Mouse (Mus musculus): Measurements from ENCODE around the gene Vps52. TPM values are rescaled to one million over a fixed set of nuclear protein-coding genes. Genes with fewer than 3 reads are reported as not detected.
A peak's percentile ranks its signal among the peaks of the same experiment; 100 is the strongest.
"Not testable (repeated sequence)": the region's sequence is repeated elsewhere in the genome, so short reads cannot be mapped to it uniquely, and the experiment has no call there.

The Vps52 gene
- total and polyA plus RNA-seq, 2 experiments from 2014 or later = 55.6 to 62.1 TPM

- H3K36me3 ChIP-seq (ENCODE audit: insufficient read depth, low read length) = no peaks in the 10 kb centered on the region
- under 1% methylated on average over 30 of the region's 30 CpGs for WGBS
- no peaks in the 10 kb centered on the region for H3K9me3 ChIP-seq (ENCODE audit: low read length)
- H3K9ac ChIP-seq (replicated peaks; ENCODE audit: low read length) = no peak within 1 kb of the TSS; the same call in 1 of the 2 replicates
- peak within 1 kb of the TSS; percentile 76 for H3K4me2 ChIP-seq (ENCODE audit: low read depth, low read length)
- no peaks in the 10 kb centered on the region for H3K4me1 ChIP-seq (ENCODE audit: insufficient read depth, low read length)
- ATAC-seq (peak; percentile 92), DNase-seq (ENCODE audit: low spot score) (peak; percentile 76)
- peak within 1 kb of the TSS; percentile 45 for H3K4me3 ChIP-seq (ENCODE audit: low read length)
- TF ChIP-seq CTCF (IDR thresholded peaks at IDR 0.05; ENCODE audit: low read depth) = no peak
- no peak within 1 kb of the TSS for H3K27ac ChIP-seq
- no peaks in the 10 kb centered on the region; the same call in 1 of the 2 replicates for H3K27me3 ChIP-seq (ENCODE audit: insufficient read depth, low read length)
Measured at GRCm38 (mm10) chr17:34000150-34000537, 44.5 kb downstream of the Vps52 start, which contains the start of gene H2-K1. Gene H2-K1, minus strand, starts transcription at chr17:34000347.

- H3K27me3 ChIP-seq (ENCODE audit: insufficient read depth, low read length); H3K36me3 ChIP-seq (ENCODE audit: insufficient read depth, low read length); DNase-seq (ENCODE audit: low spot score); ATAC-seq; H3K4me1 ChIP-seq (ENCODE audit: insufficient read depth, low read length); H3K9me3 ChIP-seq (ENCODE audit: low read length); H3K4me3 ChIP-seq (ENCODE audit: low read length); H3K27ac ChIP-seq; H3K4me2 ChIP-seq (ENCODE audit: low read depth, low read length); H3K9ac ChIP-seq (replicated peaks; ENCODE audit: low read length): not testable (repeated sequence)
- 63% methylated on average over 2 of the region's 2 CpGs for WGBS
Measured at GRCm38 (mm10) chr17:34000796-34001195, 45.2 kb downstream of the Vps52 start.

- H3K9me3 ChIP-seq (ENCODE audit: low read length) = no peaks in the 10 kb centered on the region
- WGBS = 6% methylated on average over 5 of the region's 5 CpGs
- TF ChIP-seq CTCF (IDR thresholded peaks at IDR 0.05; ENCODE audit: low read depth) = peak; percentile 84
- no peak overlapping the region for H3K4me2 ChIP-seq (ENCODE audit: low read depth, low read length)
- H3K4me3 ChIP-seq (ENCODE audit: low read length) = no peak overlapping the region
- no peak overlapping the region for H3K27ac ChIP-seq
- no peaks in the 10 kb centered on the region; the same call in 1 of the 2 replicates for H3K27me3 ChIP-seq (ENCODE audit: insufficient read depth, low read length)
- no peaks in the 10 kb centered on the region for H3K4me1 ChIP-seq (ENCODE audit: insufficient read depth, low read length)
- no peak for ATAC-seq
- peak; percentile 50 for DNase-seq (ENCODE audit: low spot score)
- no peak overlapping the region for H3K9ac ChIP-seq (replicated peaks; ENCODE audit: low read length)
- H3K36me3 ChIP-seq (ENCODE audit: insufficient read depth, low read length) = no peaks in the 10 kb centered on the region
Measured at GRCm38 (mm10) chr17:34003426-34003825, 47.8 kb downstream of the Vps52 start.

DNA sequence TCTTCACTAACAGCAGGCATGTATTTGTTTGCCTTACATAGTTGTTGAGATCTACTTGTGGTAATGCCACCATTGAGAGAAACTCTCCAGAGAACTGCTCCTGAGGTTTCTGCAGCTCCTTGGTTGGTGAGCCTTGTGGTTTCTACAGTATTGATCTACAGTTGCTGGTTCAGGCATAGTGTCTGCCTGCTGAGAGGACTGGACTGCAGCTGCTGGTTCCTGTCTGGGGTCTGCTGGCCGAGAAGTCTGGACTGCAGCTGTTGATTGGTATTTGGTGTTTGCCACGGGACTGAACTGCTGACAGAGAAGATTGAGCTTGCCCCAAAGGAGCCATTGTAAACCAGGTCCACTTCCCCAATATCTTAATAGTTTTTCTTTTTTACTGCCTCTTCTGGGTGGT, 51.0 kb downstream of the Vps52 start:
- ATAC-seq (no peak), DNase-seq (ENCODE audit: low spot score) (no peak)
- no peak for TF ChIP-seq CTCF (IDR thresholded peaks at IDR 0.05; ENCODE audit: low read depth)
- Histone ChIP-seq H3K4me3 (ENCODE audit: low read length) (no peak overlapping the region), H3K4me2 (ENCODE audit: low read depth, low read length) (no peak overlapping the region), H3K27me3 (ENCODE audit: insufficient read depth, low read length) (no peaks in the 10 kb centered on the region), H3K9me3 (ENCODE audit: low read length) (no peaks in the 10 kb centered on the region), H3K36me3 (ENCODE audit: insufficient read depth, low read length) (no peaks in the 10 kb centered on the region), H3K27ac (no peak overlapping the region), H3K4me1 (ENCODE audit: insufficient read depth, low read length) (no peaks in the 10 kb centered on the region), H3K9ac (replicated peaks; ENCODE audit: low read length) (no peak overlapping the region)
- WGBS = 66% methylated on average over 2 of the region's 2 CpGs

DNA sequence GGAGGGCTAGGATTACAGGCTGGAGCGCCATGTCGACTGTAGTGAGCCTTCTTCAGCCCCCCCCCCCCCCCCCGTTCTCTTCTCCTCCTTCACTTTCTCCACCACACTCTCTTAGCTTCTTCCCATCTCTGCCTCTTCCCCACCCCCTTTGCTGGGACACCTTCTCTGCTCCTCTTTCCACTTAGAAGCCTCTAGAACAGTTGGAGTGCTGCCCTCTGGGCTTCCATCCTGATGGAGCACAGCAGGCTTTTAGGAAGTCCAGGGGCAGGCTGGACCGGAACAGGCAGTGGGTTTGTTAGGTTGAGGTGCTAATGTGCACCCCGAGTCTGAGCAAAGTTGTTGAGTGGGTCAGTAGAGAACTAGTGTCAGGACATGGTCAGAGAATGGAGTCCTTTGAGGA, 54.5 kb downstream of the Vps52 start:
- no peak for TF ChIP-seq CTCF (IDR thresholded peaks at IDR 0.05; ENCODE audit: low read depth)
- Histone ChIP-seq H3K36me3 (ENCODE audit: insufficient read depth, low read length) (no peaks in the 10 kb centered on the region), H3K4me3 (ENCODE audit: low read length) (no peak overlapping the region), H3K9ac (replicated peaks; ENCODE audit: low read length) (no peak overlapping the region), H3K4me2 (ENCODE audit: low read depth, low read length) (no peak overlapping the region), H3K4me1 (ENCODE audit: insufficient read depth, low read length) (no peaks in the 10 kb centered on the region), H3K27me3 (ENCODE audit: insufficient read depth, low read length) (no peaks in the 10 kb centered on the region), H3K9me3 (ENCODE audit: low read length) (no peaks in the 10 kb centered on the region), H3K27ac (no peak overlapping the region)
- ATAC-seq (no peak), DNase-seq (ENCODE audit: low spot score) (no peak)
- WGBS = 79% methylated on average over 5 of the region's 5 CpGs

DNA sequence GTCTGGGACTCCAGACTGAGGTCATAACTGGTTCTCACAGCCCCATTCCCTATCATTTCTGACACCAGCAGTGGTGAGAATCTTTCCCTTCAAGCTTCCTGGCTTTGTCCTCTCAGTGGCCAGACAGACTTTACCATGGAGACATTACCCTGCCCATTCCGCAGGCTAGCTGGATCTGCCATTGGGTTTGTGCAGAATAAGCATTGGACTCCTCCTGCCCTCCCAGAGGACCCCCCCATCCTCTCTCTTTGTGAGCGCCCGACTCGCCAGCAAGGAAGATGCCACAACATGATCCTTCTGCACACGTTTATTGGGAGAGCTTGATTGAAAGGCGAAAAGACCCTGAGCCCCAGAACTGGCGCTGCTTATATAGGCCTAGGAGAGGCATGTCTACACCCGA, 57.8 kb downstream of the Vps52 start:
- Histone ChIP-seq H3K9ac (replicated peaks; ENCODE audit: low read length) (no peak overlapping the region), H3K4me3 (ENCODE audit: low read length) (no peak overlapping the region), H3K27me3 (ENCODE audit: insufficient read depth, low read length) (no peaks in the 10 kb centered on the region), H3K36me3 (ENCODE audit: insufficient read depth, low read length) (no peaks in the 10 kb centered on the region), H3K27ac (no peak overlapping the region), H3K4me2 (ENCODE audit: low read depth, low read length) (no peak overlapping the region), H3K4me1 (ENCODE audit: insufficient read depth, low read length) (no peaks in the 10 kb centered on the region), H3K9me3 (ENCODE audit: low read length) (no peaks in the 10 kb centered on the region)
- no peak for DNase-seq (ENCODE audit: low spot score)
- WGBS = 95% methylated on average over 8 of the region's 8 CpGs
- no peak for TF ChIP-seq CTCF (IDR thresholded peaks at IDR 0.05; ENCODE audit: low read depth)
- no peak for ATAC-seq

Other genes with a start within 250 kb of the Vps52 start
Only the 30 nearest of the 33 such genes appear.
- gene Rab11b, start 195.3 kb upstream of the Vps52 start, total RNA-seq (2014; rRNA removed) = 123 and 163 TPM in 2 replicates
- 546 and 583 TPM in 2 replicates for gene Rab11b, start 195.3 kb upstream of the Vps52 start, polyA plus RNA-seq (2015; fragmentation: Nextera tagmentation; extraction: Ambion mirVana)
- gene Angptl4, start 174.0 kb upstream of the Vps52 start, total RNA-seq (2014; rRNA removed) = 24.0 and 24.7 TPM in 2 replicates
- gene Angptl4, start 174.0 kb upstream of the Vps52 start, polyA plus RNA-seq (2015; fragmentation: Nextera tagmentation; extraction: Ambion mirVana) = 31.9 and 37.5 TPM in 2 replicates
- 33.5 and 57.2 TPM in 2 replicates for gene Kank3, start 145.3 kb upstream of the Vps52 start, total RNA-seq (2014; rRNA removed)
- 44.1 and 47.9 TPM in 2 replicates for gene Kank3, start 145.3 kb upstream of the Vps52 start, polyA plus RNA-seq (2015; fragmentation: Nextera tagmentation; extraction: Ambion mirVana)
- 117 and 293 TPM in 2 replicates for gene Rps28, start 131.2 kb upstream of the Vps52 start, total RNA-seq (2014; rRNA removed)
- 609 and 617 TPM in 2 replicates for gene Rps28, start 131.2 kb upstream of the Vps52 start, polyA plus RNA-seq (2015; fragmentation: Nextera tagmentation; extraction: Ambion mirVana)
- gene Ndufa7, start 131.2 kb upstream of the Vps52 start, total RNA-seq (2014; rRNA removed) = 289 and 356 TPM in 2 replicates
- gene Ndufa7, start 131.2 kb upstream of the Vps52 start, polyA plus RNA-seq (2015; fragmentation: Nextera tagmentation; extraction: Ambion mirVana) = 562 and 577 TPM in 2 replicates
- gene Cd320, start 112.7 kb upstream of the Vps52 start, total RNA-seq (2014; rRNA removed) = 25.1 and 26.0 TPM in 2 replicates
- gene Cd320, start 112.7 kb upstream of the Vps52 start, polyA plus RNA-seq (2015; fragmentation: Nextera tagmentation; extraction: Ambion mirVana) = 55.7 and 58.6 TPM in 2 replicates
- not detected in 2 replicates for gene Gm7029, start 82.0 kb upstream of the Vps52 start, total RNA-seq (2014; rRNA removed)
- not detected in 2 replicates for gene Gm7029, start 82.0 kb upstream of the Vps52 start, polyA plus RNA-seq (2015; fragmentation: Nextera tagmentation; extraction: Ambion mirVana)
- gene Kifc1, start 65.2 kb upstream of the Vps52 start, total RNA-seq (2014; rRNA removed) = 5.8 and 9.9 TPM in 2 replicates
- 2.0 and 3.2 TPM in 2 replicates for gene Kifc1, start 65.2 kb upstream of the Vps52 start, polyA plus RNA-seq (2015; fragmentation: Nextera tagmentation; extraction: Ambion mirVana)
- 1.3 TPM in 1 of 2 replicates, not detected in the other for gene Platr17, start 50.7 kb upstream of the Vps52 start, total RNA-seq (2014; rRNA removed)
- 0.88 and 1.2 TPM in 2 replicates for gene Platr17, start 50.7 kb upstream of the Vps52 start, polyA plus RNA-seq (2015; fragmentation: Nextera tagmentation; extraction: Ambion mirVana)
- 52.1 and 58.4 TPM in 2 replicates for gene Daxx, start 46.4 kb upstream of the Vps52 start, total RNA-seq (2014; rRNA removed)
- 39.0 and 41.9 TPM in 2 replicates for gene Daxx, start 46.4 kb upstream of the Vps52 start, polyA plus RNA-seq (2015; fragmentation: Nextera tagmentation; extraction: Ambion mirVana)
- 41.5 and 61.8 TPM in 2 replicates for gene Tapbp, start 39.9 kb upstream of the Vps52 start, total RNA-seq (2014; rRNA removed)
- 39.1 and 40.2 TPM in 2 replicates for gene Tapbp, start 39.9 kb upstream of the Vps52 start, polyA plus RNA-seq (2015; fragmentation: Nextera tagmentation; extraction: Ambion mirVana)
- gene Zbtb22, start 39.9 kb upstream of the Vps52 start, total RNA-seq (2014; rRNA removed) = 58.5 TPM in 2 replicates
- gene Zbtb22, start 39.9 kb upstream of the Vps52 start, polyA plus RNA-seq (2015; fragmentation: Nextera tagmentation; extraction: Ambion mirVana) = 20.8 and 23.0 TPM in 2 replicates
- 91.4 and 116 TPM in 2 replicates for gene Rgl2, start 26.3 kb upstream of the Vps52 start, total RNA-seq (2014; rRNA removed)
- gene Rgl2, start 26.3 kb upstream of the Vps52 start, polyA plus RNA-seq (2015; fragmentation: Nextera tagmentation; extraction: Ambion mirVana) = 36.1 and 36.8 TPM in 2 replicates
- 25.2 and 43.1 TPM in 2 replicates for gene Pfdn6, start 15.5 kb upstream of the Vps52 start, total RNA-seq (2014; rRNA removed)
- 168 and 195 TPM in 2 replicates for gene Pfdn6, start 15.5 kb upstream of the Vps52 start, polyA plus RNA-seq (2015; fragmentation: Nextera tagmentation; extraction: Ambion mirVana)
- gene Wdr46, start 15.2 kb upstream of the Vps52 start, total RNA-seq (2014; rRNA removed) = 16.6 and 16.8 TPM in 2 replicates
- gene Wdr46, start 15.2 kb upstream of the Vps52 start, polyA plus RNA-seq (2015; fragmentation: Nextera tagmentation; extraction: Ambion mirVana) = 16.7 and 17.9 TPM in 2 replicates
- 8.9 and 12.3 TPM in 2 replicates for gene B3galt4, start 4.3 kb upstream of the Vps52 start, total RNA-seq (2014; rRNA removed)
- 10.7 and 11.6 TPM in 2 replicates for gene B3galt4, start 4.3 kb upstream of the Vps52 start, polyA plus RNA-seq (2015; fragmentation: Nextera tagmentation; extraction: Ambion mirVana)
- 1,180 and 1,309 TPM in 2 replicates for gene Rps18, start 189 bp downstream of the Vps52 start, total RNA-seq (2014; rRNA removed)
- 904 and 918 TPM in 2 replicates for gene Rps18, start 189 bp downstream of the Vps52 start, polyA plus RNA-seq (2015; fragmentation: Nextera tagmentation; extraction: Ambion mirVana)
- gene H2-K1, start 44.5 kb downstream of the Vps52 start, total RNA-seq (2014; rRNA removed) = 21.6 and 33.2 TPM in 2 replicates
- gene H2-K1, start 44.5 kb downstream of the Vps52 start, polyA plus RNA-seq (2015; fragmentation: Nextera tagmentation; extraction: Ambion mirVana) = 23.9 and 26.2 TPM in 2 replicates
- gene Ring1, start 68.9 kb downstream of the Vps52 start, total RNA-seq (2014; rRNA removed) = 19.1 and 22.1 TPM in 2 replicates
- gene Ring1, start 68.9 kb downstream of the Vps52 start, polyA plus RNA-seq (2015; fragmentation: Nextera tagmentation; extraction: Ambion mirVana) = 19.2 and 20.0 TPM in 2 replicates
- gene H2-Ke6, start 72.2 kb downstream of the Vps52 start, total RNA-seq (2014; rRNA removed) = 78.3 and 87.4 TPM in 2 replicates
- gene H2-Ke6, start 72.2 kb downstream of the Vps52 start, polyA plus RNA-seq (2015; fragmentation: Nextera tagmentation; extraction: Ambion mirVana) = 74.9 and 78.9 TPM in 2 replicates
- gene Slc39a7, start 75.9 kb downstream of the Vps52 start, total RNA-seq (2014; rRNA removed) = 188 and 250 TPM in 2 replicates
- gene Slc39a7, start 75.9 kb downstream of the Vps52 start, polyA plus RNA-seq (2015; fragmentation: Nextera tagmentation; extraction: Ambion mirVana) = 148 and 150 TPM in 2 replicates
- gene Rxrb, start 76.0 kb downstream of the Vps52 start, total RNA-seq (2014; rRNA removed) = 51.5 and 64.8 TPM in 2 replicates
- gene Rxrb, start 76.0 kb downstream of the Vps52 start, polyA plus RNA-seq (2015; fragmentation: Nextera tagmentation; extraction: Ambion mirVana) = 48.7 and 49.2 TPM in 2 replicates
- gene Col11a2, start 83.6 kb downstream of the Vps52 start, total RNA-seq (2014; rRNA removed) = 12.1 and 16.7 TPM in 2 replicates
- 5.4 TPM in 2 replicates for gene Col11a2, start 83.6 kb downstream of the Vps52 start, polyA plus RNA-seq (2015; fragmentation: Nextera tagmentation; extraction: Ambion mirVana)
- not detected in 2 replicates for gene H2-Oa, start 136.5 kb downstream of the Vps52 start, total RNA-seq (2014; rRNA removed)
- gene H2-Oa, start 136.5 kb downstream of the Vps52 start, polyA plus RNA-seq (2015; fragmentation: Nextera tagmentation; extraction: Ambion mirVana) = 0.23 and 0.31 TPM in 2 replicates
- 30.9 and 31.3 TPM in 2 replicates for gene H2-DMa, start 163.7 kb downstream of the Vps52 start, total RNA-seq (2014; rRNA removed)
- gene H2-DMa, start 163.7 kb downstream of the Vps52 start, polyA plus RNA-seq (2015; fragmentation: Nextera tagmentation; extraction: Ambion mirVana) = 23.5 and 24.1 TPM in 2 replicates
- gene Brd2, start 166.8 kb downstream of the Vps52 start, total RNA-seq (2014; rRNA removed) = 180 and 195 TPM in 2 replicates
- gene Brd2, start 166.8 kb downstream of the Vps52 start, polyA plus RNA-seq (2015; fragmentation: Nextera tagmentation; extraction: Ambion mirVana) = 101 and 108 TPM in 2 replicates
- 0.16 TPM in 1 of 2 replicates, not detected in the other for gene H2-DMb2, start 187.5 kb downstream of the Vps52 start, total RNA-seq (2014; rRNA removed)
- 0.58 and 0.59 TPM in 2 replicates for gene H2-DMb2, start 187.5 kb downstream of the Vps52 start, polyA plus RNA-seq (2015; fragmentation: Nextera tagmentation; extraction: Ambion mirVana)
- gene H2-DMb1, start 197.3 kb downstream of the Vps52 start, total RNA-seq (2014; rRNA removed) = 1.8 and 3.0 TPM in 2 replicates
- gene H2-DMb1, start 197.3 kb downstream of the Vps52 start, polyA plus RNA-seq (2015; fragmentation: Nextera tagmentation; extraction: Ambion mirVana) = 1.4 and 1.8 TPM in 2 replicates
- gene Tap1, start 231.7 kb downstream of the Vps52 start, total RNA-seq (2014; rRNA removed) = 14.0 and 14.1 TPM in 2 replicates
- gene Tap1, start 231.7 kb downstream of the Vps52 start, polyA plus RNA-seq (2015; fragmentation: Nextera tagmentation; extraction: Ambion mirVana) = 8.0 and 8.1 TPM in 2 replicates
- gene Psmb9, start 232.0 kb downstream of the Vps52 start, total RNA-seq (2014; rRNA removed) = 0.68 and 4.3 TPM in 2 replicates
- gene Psmb9, start 232.0 kb downstream of the Vps52 start, polyA plus RNA-seq (2015; fragmentation: Nextera tagmentation; extraction: Ambion mirVana) = 2.8 and 4.2 TPM in 2 replicates